ENCODE assay signal across 14 mouse cellular contexts in genomic region chr5:75164688-75165087, GRCm38 (mm10). TPM values are rescaled to one million over a fixed set of nuclear protein-coding genes. Genes with fewer than 3 reads are reported as not detected.
A peak's percentile ranks its signal among the peaks of the same experiment; 100 is the strongest.
DNase-seq lines count a peak whose midpoint lies in the region; ATAC-seq and TF ChIP-seq lines count a peak whose summit lies in the region.
"Had no signal": no experiment of that assay in that cellular context is flagged by ENCODE, and none has a peak within 500 bp of the region (broad histone marks: within the 10 kb centered on the region; RNA-seq: fewer than 3 reads in every experiment).

No protein-coding gene starts in this region.

- peak; percentile 40 for TF ChIP-seq CTCF in liver, postnatal 0 days (IDR thresholded peaks at IDR 0.05; ENCODE audit: low read depth)

- peaks cover 50% of the 10 kb centered on the region for H3K36me3 ChIP-seq in heart, embryonic 10.5 days
- H3K36me3 ChIP-seq in liver, embryonic 12.5 days = no peaks in the 10 kb centered on the region
- H3K36me3 ChIP-seq in liver, postnatal 0 days (replicated peaks; ENCODE audit: insufficient read depth, low read length) = no peaks in the 10 kb centered on the region
- H3K36me3 ChIP-seq: forebrain, embryonic 15.5 days; hindbrain, embryonic 13.5 days; liver, embryonic 15.5 days had no signal

- no peak for ATAC-seq in liver, embryonic 12.5 days
- no peak for ATAC-seq in liver, postnatal 0 days
- ATAC-seq: forebrain, embryonic 15.5 days; midbrain, embryonic 16.5 days had no signal

- intact Hi-C loops in heart, postnatal 14 days (cut with DNase I) = no loop called here

- no peaks in the 10 kb centered on the region for H3K27me3 ChIP-seq in heart, embryonic 10.5 days (ENCODE audit: insufficient read depth, poor library complexity, severe bottlenecking)
- H3K27me3 ChIP-seq in liver, embryonic 12.5 days (replicated peaks) = 0 out of 2 replicates have a peak, but pooled peaks cover 8% of the 10 kb centered on the region
- H3K27me3 ChIP-seq in liver, postnatal 0 days (ENCODE audit: insufficient read depth, low read length) = no peaks in the 10 kb centered on the region
- H3K27me3 ChIP-seq: hindbrain, embryonic 13.5 days; liver, embryonic 15.5 days had no signal

- no peak overlapping the region for H3K4me3 ChIP-seq in heart, embryonic 10.5 days
- H3K4me3 ChIP-seq in liver, embryonic 12.5 days = no peak overlapping the region
- H3K4me3 ChIP-seq in liver, postnatal 0 days (ENCODE audit: low read depth, low read length) = no peak overlapping the region
- H3K4me3 ChIP-seq: forebrain, embryonic 15.5 days; hindbrain, embryonic 13.5 days; liver, embryonic 15.5 days had no signal

- peak; percentile 21 to 26 for DNase-seq in heart, postnatal 14 days
- no peak for DNase-seq in heart, embryonic 10.5 days (ENCODE audit: low spot score)
- DNase-seq in liver = peak; percentile 24
- DNase-seq in NIH3T3 (ENCODE audit: low read depth) = peak; percentile 80
- DNase-seq in liver, postnatal 0 days = no peak
- DNase-seq in c-Kit-positive CD71-positive TER-119-positive erythroid progenitor cells, embryonic 14.5 days (ENCODE audit: low spot score) = no peak
- DNase-seq in layer of hippocampus, adult 9-11 months = no peak
- DNase-seq: spleen, adult 18-20 months; thymus, adult 18-20 months had no signal

- WGBS in heart, embryonic 10.5 days = 75% methylated on average over 4 of the region's 4 CpGs
- WGBS in liver, embryonic 12.5 days (ENCODE audit: insufficient replicate concordance) = 51% methylated on average over 4 of the region's 4 CpGs
- 73% methylated on average over 4 of the region's 4 CpGs for WGBS in liver, postnatal 0 days (ENCODE audit: insufficient replicate concordance)

- H3K4me2 ChIP-seq in liver, embryonic 12.5 days = no peak overlapping the region
- H3K4me2 ChIP-seq in liver, postnatal 0 days (ENCODE audit: low read depth, low read length) = no peak overlapping the region
- H3K4me2 ChIP-seq: forebrain, embryonic 15.5 days; hindbrain, embryonic 13.5 days; liver, embryonic 15.5 days had no signal

- H3K27ac ChIP-seq in heart, embryonic 10.5 days = no peak overlapping the region
- no peak overlapping the region for H3K27ac ChIP-seq in liver, embryonic 12.5 days
- no peak overlapping the region for H3K27ac ChIP-seq in liver, postnatal 0 days (ENCODE audit: low read depth)
- H3K27ac ChIP-seq: forebrain, embryonic 15.5 days; hindbrain, embryonic 13.5 days; liver, embryonic 15.5 days had no signal

- TF ChIP-seq EP300 in liver, postnatal 0 days (IDR thresholded peaks at IDR 0.05; ENCODE audit: low read depth) = no peak

- H3K4me1 ChIP-seq in heart, embryonic 10.5 days = peaks cover 11% of the 10 kb centered on the region
- no peaks in the 10 kb centered on the region for H3K4me1 ChIP-seq in liver, embryonic 12.5 days
- no peaks in the 10 kb centered on the region for H3K4me1 ChIP-seq in liver, postnatal 0 days (ENCODE audit: insufficient read depth)
- H3K4me1 ChIP-seq: forebrain, embryonic 15.5 days; liver, embryonic 15.5 days had no signal

- H3K9me3 ChIP-seq in heart, embryonic 10.5 days = no peaks in the 10 kb centered on the region
- no peaks in the 10 kb centered on the region for H3K9me3 ChIP-seq in liver, embryonic 12.5 days (replicated peaks)
- no peaks in the 10 kb centered on the region for H3K9me3 ChIP-seq in liver, postnatal 0 days (ENCODE audit: low read length)
- H3K9me3 ChIP-seq: forebrain, embryonic 15.5 days; hindbrain, embryonic 13.5 days; liver, embryonic 15.5 days had no signal

- H3K9ac ChIP-seq in liver, embryonic 12.5 days = no peak overlapping the region
- H3K9ac ChIP-seq in liver, postnatal 0 days (replicated peaks) = no peak overlapping the region
- H3K9ac ChIP-seq: forebrain, embryonic 15.5 days; hindbrain, embryonic 13.5 days; liver, embryonic 15.5 days had no signal

RNA-seq across cellular contexts. Expression of gene Pdgfra, which starts 12.6 kb away (rescaled TPM):
- 10 to 100 TPM; 35.3 to 44.0 TPM for total RNA-seq in heart, postnatal 14 days (2021)
- polyA plus RNA-seq in heart, embryonic 10.5 days (2016; fragmentation: Nextera tagmentation; extraction: Ambion mirVana) = 23.8 and 37.4 TPM in 2 replicates
- polyA plus RNA-seq in liver, embryonic 12.5 days (2016; fragmentation: Nextera tagmentation; extraction: Ambion mirVana) = 7.9 and 10.4 TPM in 2 replicates
- polyA plus RNA-seq in liver, postnatal 0 days (2015; fragmentation: Nextera tagmentation; extraction: Ambion mirVana) = 1.3 TPM in 2 replicates

Comparison
In these comparisons a context has a peak if more than half of its experiments do, and no peak if none do; other contexts are left out.
1. DNase-seq: peak in heart, postnatal 14 days (2 of 2), liver (single experiment) and NIH3T3 (single experiment); none in heart, embryonic 10.5 days (single experiment), liver, postnatal 0 days (single experiment), c-Kit-positive CD71-positive TER-119-positive erythroid progenitor cells, embryonic 14.5 days (single experiment) and layer of hippocampus, adult 9-11 months (single experiment).